Mouse (Mus musculus): ENCODE measurements around the gene Lck. TPM values are rescaled to one million over a fixed set of nuclear protein-coding genes. Genes with fewer than 3 reads are reported as not detected.

The Lck gene
- polyA plus RNA-seq, 1 experiment from 2014 or later: 7.1 TPM

GRCm38 (mm10) chr4:129513086-129513767 is 60.2 kb downstream of the Lck start, which contains the start of gene Marcksl1:
Gene Marcksl1, plus strand, starts transcription at chr4:129513581.
- H3K36me3 ChIP-seq: peaks cover 33% of the 10 kb centered on the region
- peak within 1 kb of the TSS; percentile 99 for H3K9ac ChIP-seq (replicated peaks)
- H3K9me3 ChIP-seq: no peaks in the 10 kb centered on the region
- ATAC-seq: peak; percentile 84
- H3K27me3 ChIP-seq: no peaks in the 10 kb centered on the region
- peak within 1 kb of the TSS; percentile 97 for H3K4me2 ChIP-seq (replicated peaks)
- H3K27ac ChIP-seq: peak within 1 kb of the TSS; percentile 100
- 7% methylated on average over 38 of the region's 47 CpGs for WGBS
- peaks cover 60% of the 10 kb centered on the region for H3K4me1 ChIP-seq (replicated peaks)
- peak within 1 kb of the TSS; percentile 94 for H3K4me3 ChIP-seq (replicated peaks)

GRCm38 (mm10) chr4:129511413-129512096 is 61.9 kb downstream of the Lck start:
- H3K27ac ChIP-seq: peak overlapping the region; percentile 54; the same call in 1 of the 2 replicates
- no peak overlapping the region for H3K9ac ChIP-seq (replicated peaks)
- H3K36me3 ChIP-seq: peaks cover 16% of the 10 kb centered on the region
- no peaks in the 10 kb centered on the region for H3K27me3 ChIP-seq
- H3K4me2 ChIP-seq (replicated peaks): no peak overlapping the region
- WGBS: 7% methylated on average over 6 of the region's 6 CpGs
- H3K9me3 ChIP-seq: no peaks in the 10 kb centered on the region
- no peak for ATAC-seq
- peaks cover 55% of the 10 kb centered on the region for H3K4me1 ChIP-seq (replicated peaks)
- no peak overlapping the region for H3K4me3 ChIP-seq (replicated peaks)

GRCm38 (mm10) chr4:129510723-129511412 is 62.6 kb downstream of the Lck start:
- no peak for ATAC-seq

GRCm38 (mm10) chr4:129509650-129510049 is 63.8 kb downstream of the Lck start:
- H3K9me3 ChIP-seq: no peaks in the 10 kb centered on the region
- ATAC-seq: no peak
- H3K9ac ChIP-seq (replicated peaks): no peak overlapping the region
- no peaks in the 10 kb centered on the region for H3K27me3 ChIP-seq
- no peaks in the 10 kb centered on the region for H3K36me3 ChIP-seq
- no peak overlapping the region for H3K4me2 ChIP-seq (replicated peaks)
- 0 out of 2 replicates have a peak overlapping the region, but pooled peaks have one; percentile 3 for H3K27ac ChIP-seq
- no peak overlapping the region for H3K4me3 ChIP-seq (replicated peaks)
- 62% methylated on average over 3 of the region's 3 CpGs for WGBS
- peaks cover 37% of the 10 kb centered on the region for H3K4me1 ChIP-seq (replicated peaks)

More at GRCm38 (mm10) chr4:129510723-129511412, 62.6 kb downstream of the Lck start:
- Histone ChIP-seq H3K9me3 (no peaks in the 10 kb centered on the region), H3K9ac (replicated peaks) (no peak overlapping the region), H3K27ac (peak overlapping the region; percentile 54), H3K27me3 (no peaks in the 10 kb centered on the region), H3K4me3 (replicated peaks) (no peak overlapping the region), H3K4me1 (replicated peaks) (peaks cover 48% of the 10 kb centered on the region), H3K4me2 (replicated peaks) (no peak overlapping the region), H3K36me3 (peaks cover 11% of the 10 kb centered on the region)
- WGBS: 33% methylated on average over 6 of the region's 6 CpGs

- Histone ChIP-seq H3K27me3 (no peaks in the 10 kb centered on the region), H3K27ac (0 out of 2 replicates have a peak overlapping the region, but pooled peaks have one; percentile 3), H3K9me3 (no peaks in the 10 kb centered on the region), H3K36me3 (no peaks in the 10 kb centered on the region), H3K4me3 (replicated peaks) (no peak overlapping the region), H3K9ac (replicated peaks) (no peak overlapping the region), H3K4me2 (replicated peaks) (no peak overlapping the region), H3K4me1 (replicated peaks) (peaks cover 37% of the 10 kb centered on the region)
- WGBS: 52% methylated on average over 15 of the region's 15 CpGs
- no peak for ATAC-seq
Observed at GRCm38 (mm10) chr4:129508834-129509600, 64.4 kb downstream of the Lck start.

- no peaks in the 10 kb centered on the region for H3K36me3 ChIP-seq
- H3K4me2 ChIP-seq (replicated peaks): no peak overlapping the region
- H3K9me3 ChIP-seq: no peaks in the 10 kb centered on the region
- H3K4me3 ChIP-seq (replicated peaks): no peak overlapping the region
- H3K9ac ChIP-seq (replicated peaks): no peak overlapping the region
- 77% methylated on average over 3 of the region's 3 CpGs for WGBS
- peaks cover 36% of the 10 kb centered on the region for H3K4me1 ChIP-seq (replicated peaks)
- H3K27ac ChIP-seq: no peak overlapping the region
- ATAC-seq: no peak
- no peaks in the 10 kb centered on the region for H3K27me3 ChIP-seq
Observed at GRCm38 (mm10) chr4:129508237-129508515, 65.3 kb downstream of the Lck start.

- ATAC-seq: no peak
- no peak overlapping the region for H3K4me3 ChIP-seq (replicated peaks)
Observed at GRCm38 (mm10) chr4:129507434-129508236, 65.8 kb downstream of the Lck start.

GRCm38 (mm10) chr4:129505511-129505910 is 67.9 kb downstream of the Lck start:
- Histone ChIP-seq H3K4me1 (replicated peaks) (peaks cover 23% of the 10 kb centered on the region), H3K9ac (replicated peaks) (no peak overlapping the region), H3K4me3 (replicated peaks) (no peak overlapping the region), H3K4me2 (replicated peaks) (no peak overlapping the region), H3K27ac (no peak overlapping the region), H3K9me3 (no peaks in the 10 kb centered on the region), H3K36me3 (no peaks in the 10 kb centered on the region), H3K27me3 (no peaks in the 10 kb centered on the region)
- WGBS: 81% methylated on average over 3 of the region's 3 CpGs
- ATAC-seq: no peak

More at GRCm38 (mm10) chr4:129507434-129508236, 65.8 kb downstream of the Lck start:
- WGBS: 74% methylated on average over 9 of the region's 10 CpGs
- no peaks in the 10 kb centered on the region for H3K27me3 ChIP-seq
- no peaks in the 10 kb centered on the region for H3K36me3 ChIP-seq
- H3K4me1 ChIP-seq (replicated peaks): peaks cover 32% of the 10 kb centered on the region
- no peaks in the 10 kb centered on the region for H3K9me3 ChIP-seq
- no peak overlapping the region for H3K27ac ChIP-seq
- no peak overlapping the region for H3K9ac ChIP-seq (replicated peaks)
- H3K4me2 ChIP-seq (replicated peaks): no peak overlapping the region

- H3K4me3 ChIP-seq (replicated peaks): no peak overlapping the region
- no peaks in the 10 kb centered on the region for H3K36me3 ChIP-seq
- H3K27ac ChIP-seq: no peak overlapping the region
- no peaks in the 10 kb centered on the region for H3K9me3 ChIP-seq
- H3K27me3 ChIP-seq: no peaks in the 10 kb centered on the region
- no peak overlapping the region for H3K9ac ChIP-seq (replicated peaks)
- ATAC-seq: no peak
- WGBS: 82% methylated on average over 11 of the region's 11 CpGs
- H3K4me1 ChIP-seq (replicated peaks): peaks cover 9% of the 10 kb centered on the region
- no peak overlapping the region for H3K4me2 ChIP-seq (replicated peaks)
Observed at GRCm38 (mm10) chr4:129502901-129503444, 70.5 kb downstream of the Lck start.

- H3K4me3 ChIP-seq (replicated peaks): no peak overlapping the region
- no peak for ATAC-seq
- no peaks in the 10 kb centered on the region for H3K36me3 ChIP-seq
- no peak overlapping the region for H3K9ac ChIP-seq (replicated peaks)
- no peaks in the 10 kb centered on the region for H3K27me3 ChIP-seq
- H3K4me1 ChIP-seq (replicated peaks): peaks cover 9% of the 10 kb centered on the region
- 72% methylated on average over 9 of the region's 9 CpGs for WGBS
- H3K27ac ChIP-seq: no peak overlapping the region
- H3K4me2 ChIP-seq (replicated peaks): no peak overlapping the region
- no peaks in the 10 kb centered on the region for H3K9me3 ChIP-seq
Observed at GRCm38 (mm10) chr4:129502327-129502888, 71.0 kb downstream of the Lck start.

Measured in midbrain, embryonic 13.5 days (tissue).